Mouse (Mus musculus) 416B (cell line): ENCODE measurements around the gene Asf1a.

Experiments
- DNase-seq: peaks from one replicate; pipeline ENCODE4 v3.0.0; 2011; ENCODE audit warnings: low read depth

Gene Asf1a

GRCm38 (mm10) chr10:53641507-53641906 is 45.0 kb downstream of the Asf1a start:
- peak; percentile 66 for DNase-seq

- DNase-seq: peak; percentile 24
Observed at GRCm38 (mm10) chr10:53650683-53651082, 54.1 kb downstream of the Asf1a start.

- peak; percentile 42 for DNase-seq
Observed at GRCm38 (mm10) chr10:53654239-53654638, 57.7 kb downstream of the Asf1a start.
